Mouse (Mus musculus) adipocyte (in vitro differentiated cells): ENCODE data around the gene Clcnkb.

ENCODE experiments used
- DNase-seq: peaks from one replicate; pipeline ENCODE4 v3.0.0-alpha.2; 2016; ENCODE audit warnings: low spot score

Gene Clcnkb

GRCm38 (mm10) chr4:141405314-141405622 lies 10.5 kb downstream of the Clcnkb start:
- no peak for DNase-seq

- peak; percentile 78 for DNase-seq
Observed at GRCm38 (mm10) chr4:141404518-141405313, 11.1 kb downstream of the Clcnkb start.

- no peak for DNase-seq
Observed at GRCm38 (mm10) chr4:141400171-141400570, 15.6 kb downstream of the Clcnkb start.

GRCm38 (mm10) chr4:141398545-141398944 lies 17.3 kb downstream of the Clcnkb start, which contains the start of gene Clcnka:
Clcnka (minus strand) TSS chr4:141398724.
- no peak for DNase-seq

- no peak for DNase-seq
Observed at GRCm38 (mm10) chr4:141397861-141398260, 18.0 kb downstream of the Clcnkb start.

- DNase-seq = no peak
Observed at GRCm38 (mm10) chr4:141394751-141395150, 21.1 kb downstream of the Clcnkb start.

- no peak for DNase-seq
Observed at GRCm38 (mm10) chr4:141391293-141391692, 24.5 kb downstream of the Clcnkb start.

- no peak for DNase-seq
Observed at GRCm38 (mm10) chr4:141389366-141390150, 26.3 kb downstream of the Clcnkb start.

GRCm38 (mm10) chr4:141387933-141388332 lies 27.9 kb downstream of the Clcnkb start:
- no peak for DNase-seq

GRCm38 (mm10) chr4:141387093-141387784 lies 28.6 kb downstream of the Clcnkb start:
- DNase-seq = peak; percentile 74

GRCm38 (mm10) chr4:141386150-141386549 lies 29.7 kb downstream of the Clcnkb start:
- DNase-seq = no peak

- DNase-seq = peak; percentile 64
Observed at GRCm38 (mm10) chr4:141385275-141385674, 30.5 kb downstream of the Clcnkb start.

- no peak for DNase-seq
Observed at GRCm38 (mm10) chr4:141382406-141382805, 33.4 kb downstream of the Clcnkb start.

- DNase-seq = no peak
Observed at GRCm38 (mm10) chr4:141379674-141380073, 36.1 kb downstream of the Clcnkb start.

GRCm38 (mm10) chr4:141372426-141372825 lies 43.4 kb downstream of the Clcnkb start:
- DNase-seq = peak; percentile 29

GRCm38 (mm10) chr4:141367997-141368791 lies 47.6 kb downstream of the Clcnkb start, which contains the start of gene Fam131c:
Fam131c (plus strand) TSS chr4:141368220.
- no peak for DNase-seq

- DNase-seq = no peak
Observed at GRCm38 (mm10) chr4:141365876-141366275, 49.9 kb downstream of the Clcnkb start.

- no peak for DNase-seq
Observed at GRCm38 (mm10) chr4:141365126-141365525, 50.7 kb downstream of the Clcnkb start.

- peak; percentile 66 for DNase-seq
Observed at GRCm38 (mm10) chr4:141362937-141363548, 52.8 kb downstream of the Clcnkb start.

GRCm38 (mm10) chr4:141360846-141361245 lies 55.0 kb downstream of the Clcnkb start:
- peak; percentile 30 for DNase-seq

GRCm38 (mm10) chr4:141359222-141359621 lies 56.6 kb downstream of the Clcnkb start:
- no peak for DNase-seq
